Mouse (Mus musculus): ENCODE data around the gene Zbtb43. TPM values are rescaled to one million over a fixed set of nuclear protein-coding genes. Genes with fewer than 3 reads are reported as not detected.

Gene Zbtb43
- 16.7 and 17.2 TPM in 2 replicates for polyA plus RNA-seq (2012; rRNA removed)

DNA sequence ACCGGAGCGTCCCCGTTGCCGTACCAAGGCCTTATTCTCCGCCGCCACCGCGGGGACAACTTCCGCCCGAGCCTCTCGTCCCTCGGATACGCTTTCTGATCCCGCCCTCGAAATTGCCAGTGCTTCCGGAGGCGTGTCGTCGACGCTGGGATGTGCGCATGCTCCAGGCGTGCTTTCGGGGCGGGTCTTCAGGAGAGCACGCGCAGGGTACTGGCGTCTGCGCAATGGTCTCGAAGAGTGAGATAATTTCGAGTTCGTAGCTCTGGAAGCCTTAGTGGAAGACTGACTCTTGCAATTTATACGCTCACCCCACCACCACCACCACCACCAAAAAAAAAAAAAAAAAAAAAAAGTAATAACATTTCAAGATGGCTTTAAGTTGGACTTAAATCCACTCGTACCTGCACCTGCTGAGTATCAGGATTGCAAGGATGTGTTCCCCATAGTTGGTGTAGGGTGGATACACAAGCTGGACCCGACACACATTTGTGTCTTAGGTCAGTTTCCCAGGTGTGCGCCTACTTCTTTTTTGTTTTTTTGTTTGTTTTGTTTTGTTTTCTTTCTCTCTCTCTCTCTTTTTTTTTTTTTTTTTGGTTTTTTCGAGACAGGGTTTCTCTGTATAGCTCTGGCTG lies at the start of gene Zbtb43:
Zbtb43 (minus strand) TSS at position 94 of the 632 bp plus-strand sequence.

DNA sequence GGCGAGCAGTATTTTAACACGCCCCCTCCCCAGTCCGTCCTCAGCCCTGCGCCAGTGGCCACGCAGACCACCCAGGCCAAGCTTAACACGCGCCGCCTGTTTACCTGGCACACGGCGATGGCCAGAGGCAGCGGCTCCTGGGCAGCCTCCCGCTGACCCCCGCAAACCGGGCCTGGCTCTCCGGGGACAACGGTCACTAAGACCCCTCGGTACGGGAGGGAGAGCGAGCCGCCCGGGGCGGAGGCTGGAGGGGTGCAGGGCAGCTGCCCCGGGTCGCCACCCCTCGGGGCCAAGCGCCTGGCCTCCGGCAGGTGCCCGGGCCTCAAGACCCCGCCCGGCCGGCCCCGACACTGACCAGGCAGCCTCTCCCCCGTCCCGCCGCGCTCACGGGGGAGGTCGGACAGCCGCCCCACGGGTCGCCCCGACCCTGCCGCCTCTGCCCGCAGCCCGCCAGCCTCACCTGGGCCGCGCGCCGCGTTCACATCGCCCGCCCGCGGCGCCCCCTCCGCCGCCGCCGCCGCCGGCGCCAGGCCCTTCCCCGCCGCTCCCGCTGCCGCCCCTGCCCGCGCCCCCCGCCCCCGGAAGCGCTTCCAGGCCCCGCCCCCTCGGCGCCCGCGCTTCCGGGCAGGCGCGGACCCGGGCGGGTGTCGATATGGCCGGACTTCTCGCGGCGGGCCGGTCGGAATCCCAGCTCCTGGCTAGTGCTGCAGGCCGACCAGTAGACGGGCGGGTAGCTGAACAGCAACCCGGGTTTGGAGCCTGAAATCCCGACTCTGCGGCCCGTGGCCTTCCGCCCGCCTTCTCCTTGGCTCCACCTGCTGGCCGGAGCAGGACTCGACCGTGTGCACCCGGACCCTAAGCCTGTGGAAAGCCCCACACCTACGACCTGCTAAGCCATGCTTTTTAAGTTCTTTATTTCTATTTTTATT lies 37.3 kb downstream of the Zbtb43 start, which contains the start of gene Zbtb34:
Zbtb34 (minus strand) TSS at position 554 of the 929 bp plus-strand sequence.

Other genes starting within 250 kb of the Zbtb43 start
- gene Ralgps1, start 97.1 kb downstream of the Zbtb43 start, polyA plus RNA-seq (2012; rRNA removed): 13.9 and 16.1 TPM in 2 replicates
- gene Zbtb34, start 37.2 kb downstream of the Zbtb43 start, polyA plus RNA-seq (2012; rRNA removed): 14.1 and 20.2 TPM in 2 replicates
- 10.8 and 29.6 TPM in 2 replicates for gene Lmx1b, start 172.0 kb upstream of the Zbtb43 start, polyA plus RNA-seq (2012; rRNA removed)

Data from central nervous system, embryonic 11.5 days (tissue).